Mouse (Mus musculus) C2C12 (cell line): ENCODE results near the gene Mapkapk2. TPM values are rescaled to one million over a fixed set of nuclear protein-coding genes. Genes with fewer than 3 reads are reported as not detected.

Source experiments
- H3K27me3 ChIP-seq: one replicate; pipeline ENCODE4 v1.6.1; 2011; ENCODE audit not compliant: control insufficient read depth, insufficient read depth, insufficient read length
- H3K36me3 ChIP-seq: one replicate; pipeline ENCODE4 v1.6.1; 2011; ENCODE audit not compliant: control insufficient read depth, insufficient read depth
- H3K4me3 ChIP-seq: one replicate; pipeline ENCODE4 v1.5.1; 2011; ENCODE audit warnings: mild to moderate bottlenecking, control low read depth; ENCODE audit not compliant: poor library complexity, insufficient read depth, severe bottlenecking
- H3K79me2 ChIP-seq: one replicate; pipeline ENCODE4 v1.6.1; 2011; ENCODE audit not compliant: control insufficient read depth, insufficient read depth
- H3K79me3 ChIP-seq: one replicate; pipeline ENCODE4 v1.6.1; 2011; ENCODE audit warnings: low read depth, control low read depth
- H3ac ChIP-seq: one replicate; pipeline ENCODE3; 2011; ENCODE audit warnings: low read depth; ENCODE audit not compliant: control insufficient read depth, insufficient read length
- CEBPB ChIP-seq: IDR thresholded peaks from one replicate; pipeline ENCODE4 v1.6.1; 2011; ENCODE audit warnings: low read depth, mild to moderate bottlenecking, control low read depth, moderate library complexity
- CTCF ChIP-seq: IDR thresholded peaks from one replicate; pipeline ENCODE4 v1.5.1; 2011; ENCODE audit not compliant: control insufficient read depth, insufficient read depth, insufficient read length
- FOSL1 ChIP-seq: IDR thresholded peaks from one replicate; pipeline ENCODE4 v1.8.0; 2011; ENCODE audit warnings: mild to moderate bottlenecking, low read length; ENCODE audit not compliant: poor library complexity, insufficient read depth, severe bottlenecking
- MAX ChIP-seq: IDR thresholded peaks from one replicate; pipeline ENCODE4 v1.6.1; 2011; ENCODE audit warnings: mild to moderate bottlenecking, control low read depth
- MYOD1 ChIP-seq: IDR thresholded peaks from one replicate; pipeline ENCODE4 v1.6.1; 2011; ENCODE audit warnings: low read depth; ENCODE audit not compliant: control insufficient read depth, insufficient read length
- MYOG ChIP-seq: IDR thresholded peaks from one replicate; pipeline ENCODE4 v1.6.1; 2011; ENCODE audit not compliant: control insufficient read depth, insufficient read length; ENCODE audit errors: extremely low read depth
- USF1 ChIP-seq: IDR thresholded peaks from one replicate; pipeline ENCODE4 v1.6.1; 2011; ENCODE audit warnings: low read depth, mild to moderate bottlenecking, control low read depth, moderate library complexity
- polyA plus RNA-seq: library from polyadenylated mRNA; unstranded; fragments of >200 nt; fragmentation: generic; extraction: Trizol; gene quantifications from one replicate; pipeline ENCODE4 v1.2.1, GENCODE M21; 2012; ENCODE audit warnings: missing spikeins

The Mapkapk2 gene
- polyA plus RNA-seq, 1 experiment, result 87.0 TPM

DNA sequence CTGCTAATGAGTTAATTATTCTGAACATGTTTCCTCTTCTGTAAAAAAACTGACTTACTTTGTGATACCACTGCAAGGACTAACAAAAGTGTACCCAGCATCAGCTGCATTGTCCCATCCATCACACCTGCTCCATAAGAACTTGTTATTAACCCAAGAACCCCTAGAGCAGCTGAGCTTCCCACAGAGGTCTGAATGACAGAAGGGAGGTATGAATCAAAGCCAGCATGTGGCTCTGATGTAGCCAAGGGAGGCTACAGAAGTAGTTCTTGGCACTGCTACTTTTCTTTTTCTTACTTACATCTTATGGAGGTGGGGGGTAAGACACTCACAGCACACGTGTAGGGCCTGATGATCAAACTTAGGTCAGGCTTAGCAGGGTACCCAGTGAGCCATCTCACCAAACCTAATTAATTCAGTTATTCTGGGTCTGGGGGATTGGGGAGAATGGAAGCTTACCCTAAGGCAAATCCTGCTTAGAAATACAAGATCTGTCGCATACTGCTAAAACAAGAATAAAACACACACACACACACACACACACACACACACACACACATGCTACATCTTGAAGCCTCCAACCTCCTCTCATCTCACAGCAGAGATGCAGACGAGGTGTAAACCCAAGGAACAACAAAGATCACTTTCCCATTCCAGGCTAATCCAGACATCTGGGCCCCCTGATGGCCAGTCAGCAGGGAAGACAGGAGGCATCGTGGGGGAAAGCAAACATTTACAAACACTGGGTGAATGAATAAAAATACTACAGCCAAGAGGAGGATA, 11.5 kb downstream of the Mapkapk2 start:
- H3K27me3 ChIP-seq, result no peaks in the 10 kb centered on the region
- peaks cover 93% of the 10 kb centered on the region for H3K79me3 ChIP-seq
- no peak for TF ChIP-seq CEBPB
- TF ChIP-seq MYOG, result no peak
- TF ChIP-seq MYOD1, result no peak
- no peak for TF ChIP-seq CTCF
- no peak for TF ChIP-seq FOSL1
- TF ChIP-seq USF1, result no peak
- TF ChIP-seq MAX, result no peak
- no peak overlapping the region for H3ac ChIP-seq
- H3K79me2 ChIP-seq, result peaks cover 100% of the 10 kb centered on the region
- no peak overlapping the region for H3K4me3 ChIP-seq
- no peaks in the 10 kb centered on the region for H3K36me3 ChIP-seq

DNA sequence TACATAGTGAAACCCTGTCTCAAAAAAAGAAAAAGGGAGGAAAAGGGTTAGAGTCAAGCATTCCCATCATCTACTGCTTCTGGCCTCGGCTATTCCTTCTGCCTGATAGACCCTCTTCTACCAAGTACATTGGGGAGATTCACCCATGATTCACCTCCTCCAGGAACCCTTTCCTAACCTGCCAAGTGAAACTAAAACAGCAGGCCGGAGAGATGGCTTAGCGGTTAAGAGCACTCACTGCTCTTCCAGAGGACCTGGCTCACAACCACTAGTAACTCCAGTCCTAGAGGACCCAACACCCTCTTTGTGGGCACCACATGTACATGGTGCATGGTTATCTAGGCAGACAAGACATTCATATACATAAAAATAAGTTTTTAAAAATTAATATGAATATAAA, 12.4 kb downstream of the Mapkapk2 start:
- H3K79me2 ChIP-seq, result peaks cover 100% of the 10 kb centered on the region

DNA sequence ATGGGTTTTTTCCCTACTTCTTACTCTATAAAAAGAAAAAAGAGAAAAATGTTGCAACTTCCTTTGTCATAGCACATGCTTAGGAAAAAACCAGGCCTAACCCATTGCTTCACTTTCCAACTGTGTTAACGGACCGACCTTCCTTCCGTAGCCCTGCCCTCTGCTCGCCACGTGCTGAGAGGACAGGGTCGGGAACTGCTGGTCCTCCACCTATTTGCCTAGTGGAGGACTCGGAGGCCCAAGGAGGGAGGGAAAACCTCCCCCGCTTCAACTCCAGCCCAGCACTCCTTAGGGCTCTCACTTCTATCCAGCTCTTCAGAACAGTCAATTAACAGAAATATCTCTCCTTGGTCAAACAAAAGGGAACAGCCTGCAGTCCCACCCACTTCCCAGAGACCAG, 13.3 kb downstream of the Mapkapk2 start:
- Histone ChIP-seq H3K79me3 (peaks cover 90% of the 10 kb centered on the region), H3K79me2 (peaks cover 100% of the 10 kb centered on the region), H3K27me3 (no peaks in the 10 kb centered on the region), H3K4me3 (no peak overlapping the region), H3ac (no peak overlapping the region), H3K36me3 (no peaks in the 10 kb centered on the region)
- TF ChIP-seq USF1, result no peak
- no peak for TF ChIP-seq MAX
- no peak for TF ChIP-seq MYOG
- TF ChIP-seq FOSL1, result no peak
- TF ChIP-seq MYOD1, result no peak
- TF ChIP-seq CTCF, result no peak
- no peak for TF ChIP-seq CEBPB

More for the DNA sequence above, 12.4 kb downstream of the Mapkapk2 start:
- Histone ChIP-seq H3K79me3 (peaks cover 91% of the 10 kb centered on the region), H3K36me3 (no peaks in the 10 kb centered on the region), H3K27me3 (no peaks in the 10 kb centered on the region), H3K4me3 (no peak overlapping the region), H3ac (no peak overlapping the region)
- no peak for TF ChIP-seq CTCF
- no peak for TF ChIP-seq MAX
- no peak for TF ChIP-seq MYOG
- TF ChIP-seq MYOD1, result no peak
- no peak for TF ChIP-seq USF1
- TF ChIP-seq FOSL1, result no peak
- TF ChIP-seq CEBPB, result no peak

DNA sequence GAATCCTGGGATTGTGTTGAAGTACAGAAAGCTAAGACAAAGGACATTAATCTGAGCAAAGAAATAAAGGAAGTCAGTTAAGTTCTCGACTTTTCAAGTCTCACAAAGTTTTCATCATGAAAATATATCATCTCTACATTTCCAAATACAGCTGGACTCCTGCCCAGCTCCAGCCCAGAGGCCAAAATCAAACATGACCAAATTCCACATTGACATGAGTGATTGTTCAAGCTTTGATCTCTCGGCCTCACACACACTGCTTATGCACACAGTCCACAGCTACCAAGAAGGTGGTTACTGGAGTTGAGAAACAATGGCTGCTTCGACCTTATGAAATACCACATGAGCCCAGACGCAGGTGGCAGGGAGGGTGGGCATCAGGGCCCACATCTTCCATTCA, 14.0 kb downstream of the Mapkapk2 start:
- no peaks in the 10 kb centered on the region for H3K36me3 ChIP-seq
- H3K4me3 ChIP-seq, result no peak overlapping the region
- no peak for TF ChIP-seq CEBPB
- no peaks in the 10 kb centered on the region for H3K27me3 ChIP-seq
- H3K79me3 ChIP-seq, result peaks cover 89% of the 10 kb centered on the region
- H3ac ChIP-seq, result no peak overlapping the region
- H3K79me2 ChIP-seq, result peaks cover 100% of the 10 kb centered on the region

DNA sequence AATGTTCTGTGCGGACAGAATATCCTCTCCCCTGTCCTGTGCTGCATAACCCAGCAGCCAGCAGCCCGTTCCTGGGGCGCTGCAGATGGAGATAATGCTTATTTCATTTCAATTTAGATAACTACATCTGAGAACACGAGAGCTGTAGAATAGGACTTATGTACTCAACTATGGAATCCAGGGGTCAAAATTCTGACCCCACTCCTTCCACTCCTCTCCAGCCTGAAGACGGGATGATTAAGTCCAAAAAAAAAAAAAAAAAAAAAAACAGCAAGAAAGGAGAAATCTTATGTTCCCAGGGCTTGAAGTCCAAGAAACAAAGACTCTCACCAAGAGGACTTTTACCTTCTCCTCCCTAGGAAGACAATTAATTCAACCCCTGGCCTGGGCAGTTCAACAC, 14.5 kb downstream of the Mapkapk2 start:
- TF ChIP-seq MAX (no peak), CEBPB (no peak), MYOD1 (no peak), USF1 (no peak), CTCF (no peak), MYOG (no peak), FOSL1 (no peak)
- Histone ChIP-seq H3K36me3 (no peaks in the 10 kb centered on the region), H3K27me3 (no peaks in the 10 kb centered on the region), H3K79me3 (peaks cover 89% of the 10 kb centered on the region), H3K79me2 (peaks cover 100% of the 10 kb centered on the region), H3K4me3 (no peak overlapping the region), H3ac (no peak overlapping the region)

DNA sequence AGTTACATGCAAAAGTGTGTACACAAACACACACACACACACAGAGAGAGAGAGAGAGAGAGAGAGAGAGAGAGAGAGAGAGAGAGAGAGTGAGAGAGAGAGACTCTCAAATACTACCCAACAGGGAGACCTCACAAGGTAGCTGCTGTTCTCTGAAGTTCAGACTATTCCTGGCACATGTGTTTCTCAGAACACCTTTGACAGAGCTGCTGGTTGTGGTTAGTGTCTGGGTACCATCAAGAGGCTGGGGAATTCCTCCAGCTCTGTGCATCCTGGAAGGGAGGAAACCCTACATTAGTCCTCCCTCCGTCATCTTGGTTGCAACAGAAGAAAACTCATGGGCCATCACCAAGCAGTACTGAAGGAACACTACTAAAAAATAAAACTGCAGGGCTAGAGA, 16.9 kb downstream of the Mapkapk2 start:
- Histone ChIP-seq H3ac (no peak overlapping the region), H3K4me3 (no peak overlapping the region), H3K27me3 (no peaks in the 10 kb centered on the region), H3K36me3 (no peaks in the 10 kb centered on the region), H3K79me3 (peaks cover 90% of the 10 kb centered on the region), H3K79me2 (peaks cover 100% of the 10 kb centered on the region)
- no peak for TF ChIP-seq MYOG
